Mouse (Mus musculus) large intestine, adult 2 months (tissue): ENCODE measurements around the gene Gm47283. TPM values are rescaled to one million over a fixed set of nuclear protein-coding genes. Genes with fewer than 3 reads are reported as not detected.
"Not testable (repeated sequence)": the region's sequence is repeated elsewhere in the genome, so short reads cannot be mapped to it uniquely, and the experiment has no call there.

Source experiments
- DNase-seq: peaks from one replicate; pipeline ENCODE4 v3.0.0-alpha.2; 2012; ENCODE audit warnings: low read depth, low spot score
- WGBS: fragments of 180-500 bp; shearing (Covaris S2); methylation state at CpG from one replicate; pipeline ENCODE4 v1.1.7; 2018; 5-methylcytosine and 5-hydroxymethylcytosine counted together
- polyA plus RNA-seq: library from polyadenylated mRNA; depleted of rRNA; stranded (reverse); fragments of >200 nt; gene quantifications from 2 replicates; pipeline ENCODE4 v1.2.3, GENCODE M21; 2012; rRNA removed

Gm47283 gene
- not detected in 2 replicates for polyA plus RNA-seq

DNA sequence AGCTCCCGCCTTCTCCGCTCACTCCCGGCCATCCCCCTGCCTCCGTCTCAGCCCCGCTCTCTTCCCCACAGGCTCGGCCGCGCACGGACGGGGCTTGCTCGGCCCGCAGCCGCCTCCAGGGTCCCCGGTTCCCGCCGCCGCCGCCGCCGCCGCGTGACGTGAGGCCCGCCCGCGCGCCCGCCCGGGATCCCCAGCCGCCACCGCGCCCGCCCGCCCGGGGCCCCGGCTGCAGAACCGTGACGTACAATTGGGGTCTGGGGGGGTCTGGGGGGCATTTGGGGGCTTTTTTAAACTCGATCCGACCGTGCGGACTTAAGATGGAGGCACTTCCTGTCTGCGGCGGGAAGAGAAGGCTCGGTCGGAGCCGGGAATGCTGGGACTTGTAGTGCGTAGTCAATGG, at the start of gene Gm47283:
Gm47283 (plus strand) TSS at position 301 of the 400 bp plus-strand sequence.
- DNase-seq, result not testable (repeated sequence)
- no CpG with 5 or more reads among the region's 48 CpGs for WGBS

DNA sequence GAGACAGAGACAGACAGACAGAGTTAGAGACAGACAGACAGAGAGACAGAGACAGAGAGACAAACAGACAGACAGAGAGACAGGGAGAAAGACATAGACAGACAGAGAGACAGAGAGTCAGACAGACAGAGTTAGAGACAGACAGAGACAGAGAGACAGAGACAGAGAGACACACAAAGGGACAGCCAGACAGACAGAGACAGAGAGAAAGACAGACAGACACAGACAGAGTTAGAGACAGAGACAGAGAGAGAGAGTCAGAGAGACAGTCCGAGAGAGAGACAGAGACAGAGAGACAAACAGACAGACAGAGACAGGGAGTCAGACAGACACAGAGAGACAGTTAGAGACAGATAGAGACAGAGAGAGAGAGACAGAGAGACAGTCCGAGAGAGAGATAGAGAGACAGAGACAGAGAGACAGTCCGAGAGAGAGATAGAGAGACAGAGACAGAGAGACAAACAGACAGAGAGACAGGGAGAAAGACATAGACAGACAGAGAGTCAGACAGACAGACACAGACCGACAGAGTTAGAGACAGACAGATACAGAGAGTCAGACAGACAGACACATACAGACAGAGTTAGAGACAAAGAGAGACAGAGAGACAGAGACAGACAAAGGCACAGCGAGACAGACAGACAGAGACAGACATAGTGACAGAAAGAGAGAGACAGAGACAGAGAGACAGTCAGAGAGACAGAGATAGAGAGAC, 49.2 kb upstream of the Gm47283 start:
- not testable (repeated sequence) for DNase-seq
- WGBS, result 85% methylated on average over 5 of the region's 5 CpGs

DNA sequence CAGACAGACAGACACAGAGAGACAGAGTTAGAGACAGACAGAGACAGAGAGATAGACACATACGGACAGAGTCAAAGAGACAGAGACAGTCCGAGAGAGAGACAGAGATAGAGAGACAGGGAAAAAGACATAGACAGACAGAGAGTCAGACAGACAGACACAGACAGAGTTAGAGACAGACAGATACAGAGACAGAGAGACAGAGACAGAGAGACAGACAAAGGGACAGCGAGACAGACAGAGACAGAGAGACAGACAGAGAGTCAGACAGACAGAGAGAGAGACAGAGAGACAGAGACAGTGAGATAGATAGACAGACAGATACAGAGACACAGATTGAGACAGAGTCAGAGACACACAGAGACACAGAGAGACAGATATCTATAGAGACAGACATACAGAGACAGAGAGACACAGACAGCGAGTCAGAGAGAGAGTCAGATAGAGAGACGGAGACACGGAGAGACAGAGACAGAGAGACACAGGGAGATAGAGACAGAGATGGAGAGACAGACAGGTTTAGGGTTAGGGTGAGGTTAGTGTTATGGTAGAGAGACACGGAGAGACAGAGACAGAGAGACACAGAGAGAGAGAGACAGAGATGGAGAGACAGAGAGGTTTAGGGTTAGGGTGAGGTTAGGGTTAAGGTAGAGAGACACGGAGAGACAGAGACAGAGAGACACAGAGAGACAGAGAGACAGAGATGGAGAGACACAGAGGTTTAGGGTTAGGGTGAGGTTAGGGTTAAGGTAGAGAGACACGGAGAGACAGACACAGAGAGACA, 48.1 kb upstream of the Gm47283 start:
- 77% methylated on average over 5 of the region's 9 CpGs for WGBS
- not testable (repeated sequence) for DNase-seq

DNA sequence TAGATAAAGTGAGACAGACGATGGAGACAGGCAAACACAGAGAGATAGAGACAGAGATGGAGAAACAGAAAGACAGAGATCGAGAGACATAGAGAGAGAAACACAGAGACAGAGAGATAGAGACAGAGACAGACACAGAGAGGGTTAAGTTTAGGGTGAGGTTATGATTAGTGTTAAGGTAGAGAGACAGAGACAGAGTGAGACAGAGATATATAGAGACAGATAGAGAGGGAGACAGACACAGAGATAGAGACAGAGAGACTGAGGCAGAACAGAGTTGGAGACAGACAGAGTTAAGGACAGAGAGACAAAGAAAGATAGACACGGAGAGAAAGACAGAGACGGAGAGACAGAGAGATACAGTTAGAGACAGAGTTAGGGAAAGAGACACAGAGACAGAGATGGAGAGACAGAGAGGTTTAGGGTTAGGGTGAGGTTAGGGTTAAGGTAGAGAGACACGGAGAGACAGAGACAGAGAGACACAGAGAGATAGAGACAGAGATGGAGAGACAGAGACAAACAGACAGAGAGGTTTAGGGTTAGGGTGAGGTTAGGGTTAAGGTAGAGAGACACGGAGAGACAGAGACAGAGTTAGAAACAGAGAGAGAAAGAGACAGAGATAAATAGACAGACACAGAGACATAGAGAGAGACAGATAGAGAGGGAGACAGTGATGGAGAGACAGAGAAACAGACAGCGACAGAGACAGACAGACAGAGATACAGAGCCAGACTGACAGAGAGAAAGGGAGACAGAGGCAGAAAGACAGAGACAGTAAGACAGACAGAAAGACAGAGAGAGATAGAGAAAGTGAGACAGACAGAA, 46.7 kb upstream of the Gm47283 start:
- 79% methylated on average over 3 of the region's 7 CpGs for WGBS
- no peak for DNase-seq

DNA sequence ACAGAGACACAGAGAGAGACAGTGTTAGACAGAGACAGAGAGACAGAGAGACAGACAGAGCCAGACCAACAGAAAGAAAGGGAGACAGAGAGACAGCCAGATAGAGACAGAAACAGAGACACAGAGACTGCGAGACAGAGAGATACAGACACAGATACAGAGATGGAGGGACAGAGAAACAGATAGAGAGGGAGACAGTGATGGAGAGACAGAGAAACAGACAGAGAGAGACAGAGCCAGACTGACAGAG, 46.2 kb upstream of the Gm47283 start:
- 75% methylated on average over 1 of the region's 1 CpGs for WGBS
- DNase-seq, result no peak

DNA sequence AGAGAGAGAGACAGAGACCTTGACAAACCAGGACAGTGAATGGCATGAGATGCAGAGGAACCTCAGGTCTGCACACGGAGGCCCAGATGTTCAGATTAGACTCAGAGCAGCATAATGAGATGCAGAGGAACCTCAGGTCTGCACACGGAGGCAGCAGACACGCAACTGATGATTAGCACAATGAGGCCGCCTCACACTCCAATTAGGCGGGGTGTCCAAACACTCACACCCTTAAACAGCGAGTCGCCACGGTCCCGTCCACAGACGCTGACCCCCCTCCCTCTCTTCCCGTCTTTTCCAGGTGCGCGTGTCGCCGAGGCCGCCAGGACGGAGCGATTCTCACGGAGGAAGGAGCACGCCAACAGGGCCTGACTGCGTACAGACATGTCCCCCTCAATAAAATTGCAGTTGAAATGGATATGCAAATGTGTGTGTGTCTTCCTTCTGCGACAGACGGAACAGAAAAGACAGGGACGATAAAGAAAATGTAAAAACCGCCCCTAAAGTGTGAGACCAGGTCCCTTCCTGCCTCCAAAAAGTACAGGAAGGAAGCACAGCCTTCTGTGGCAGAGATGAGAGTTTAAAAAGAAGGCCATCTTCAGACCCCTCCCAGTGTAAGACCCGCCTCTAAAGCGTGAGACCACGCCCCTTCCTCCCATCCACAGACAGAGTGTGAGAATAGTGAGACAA, 45.6 kb upstream of the Gm47283 start:
- DNase-seq, result not testable (repeated sequence)
- WGBS, result 72% methylated on average over 28 of the region's 28 CpGs

DNA sequence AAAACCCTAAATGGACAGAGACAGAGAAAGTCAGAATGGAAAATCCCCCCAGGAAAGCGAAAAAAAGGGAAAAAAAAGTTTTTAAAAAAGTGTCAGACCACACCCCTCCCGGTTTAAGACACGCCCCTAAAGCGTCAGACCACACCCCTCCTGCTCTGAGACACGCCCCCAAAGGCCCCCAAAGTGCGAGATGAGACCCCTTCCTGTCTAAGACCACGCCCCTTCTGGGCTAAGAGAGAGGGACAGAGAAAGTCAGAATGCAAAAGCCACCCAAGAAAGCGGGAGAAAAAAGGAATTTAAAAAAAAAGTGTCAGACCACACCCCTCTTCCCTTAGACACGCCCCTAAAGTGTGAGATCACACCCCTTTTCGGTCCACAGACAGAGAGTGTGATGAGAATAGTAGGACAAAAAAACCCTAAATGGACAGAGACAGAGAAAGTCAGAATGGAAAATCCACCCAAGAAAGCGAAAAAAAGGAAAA, 45.0 kb upstream of the Gm47283 start:
- DNase-seq, result not testable (repeated sequence)
- WGBS, result 49% methylated on average over 11 of the region's 11 CpGs

DNA sequence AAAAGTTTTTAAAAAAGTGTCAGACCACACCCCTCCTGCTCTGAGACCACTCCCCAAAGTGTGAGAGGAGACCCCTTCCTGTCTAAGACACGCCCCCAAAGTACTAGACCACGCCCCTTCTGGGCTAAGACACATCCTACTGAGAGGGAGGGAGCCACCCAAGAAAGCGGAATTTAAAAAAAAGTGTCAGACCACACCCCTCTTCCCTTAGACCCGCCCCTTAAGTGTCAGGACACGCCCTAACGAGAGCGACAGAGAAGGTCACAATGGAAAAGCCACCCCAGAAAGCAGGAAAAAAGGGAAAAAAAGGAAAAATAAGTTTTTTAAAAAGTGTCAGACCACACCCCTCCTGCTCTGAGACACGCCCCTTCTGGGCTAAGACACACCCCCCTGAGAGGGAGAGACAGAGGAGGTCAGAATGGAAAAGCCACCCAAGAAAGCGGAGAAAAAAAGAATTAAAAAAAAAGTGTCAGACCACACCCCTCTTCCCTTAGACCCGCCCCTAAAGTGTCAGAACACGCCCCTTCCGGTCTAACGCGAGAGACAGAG, 44.5 kb upstream of the Gm47283 start:
- WGBS, result 52% methylated on average over 14 of the region's 14 CpGs
- peak; percentile 44 for DNase-seq

DNA sequence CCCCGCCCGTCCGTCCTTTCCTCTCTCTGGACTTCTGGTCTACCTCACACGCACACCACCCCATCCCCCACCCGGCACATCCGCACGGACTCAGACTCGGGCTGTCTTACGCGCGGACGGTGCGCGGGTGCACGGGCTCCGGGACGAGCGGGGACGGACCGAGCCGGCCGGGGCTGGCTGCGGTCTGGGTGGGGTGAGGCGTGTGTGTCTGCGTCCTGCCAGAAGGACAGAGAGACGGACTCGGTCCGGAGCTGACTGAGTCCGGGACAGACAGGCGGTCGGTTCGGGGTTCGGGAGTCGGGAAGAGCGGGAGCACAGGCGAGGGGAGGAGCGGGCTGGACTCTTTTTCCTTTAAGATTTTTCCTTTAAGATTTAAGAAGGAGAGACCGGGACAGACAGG, 43.5 kb upstream of the Gm47283 start:
- WGBS, result 83% methylated on average over 38 of the region's 38 CpGs
- not testable (repeated sequence) for DNase-seq

DNA sequence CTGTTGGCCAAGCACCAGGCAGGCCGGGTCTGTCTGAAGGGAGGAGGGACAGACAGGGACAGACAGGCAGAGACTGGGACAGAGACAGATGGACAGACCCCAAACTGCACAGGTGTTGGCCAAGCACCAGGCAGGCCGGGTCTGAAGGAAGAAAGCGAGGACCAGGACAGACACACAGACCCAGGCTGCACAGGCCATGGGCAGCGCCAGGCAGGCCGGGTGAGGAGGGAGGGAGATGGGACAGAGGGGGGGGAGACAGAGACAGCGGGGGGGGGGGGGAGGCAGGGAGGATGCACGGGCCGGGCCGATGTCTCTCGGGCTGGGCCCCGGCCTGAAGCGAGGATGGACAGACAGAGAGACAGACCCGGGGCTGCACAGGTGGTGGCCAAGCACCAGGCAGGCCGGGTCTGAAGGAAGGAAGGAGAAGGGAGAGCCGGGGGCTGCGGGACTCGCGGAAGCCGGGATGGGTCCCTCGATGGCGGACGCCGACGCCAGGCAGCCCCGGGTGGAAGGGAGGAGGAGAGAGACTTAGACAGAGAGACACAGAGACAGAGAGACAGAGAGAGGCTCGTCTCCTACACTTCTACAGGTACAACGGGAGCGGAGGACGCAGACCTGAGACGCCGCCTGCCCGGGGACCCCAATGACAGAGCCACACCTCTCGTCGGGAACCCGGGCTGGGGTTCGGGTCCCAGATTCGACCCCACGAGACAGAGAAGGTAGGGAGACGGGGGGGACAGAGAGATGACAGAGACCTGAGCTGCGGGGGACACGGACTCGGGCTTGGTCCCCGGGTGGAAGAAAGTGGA, 42.9 kb upstream of the Gm47283 start:
- WGBS, result 87% methylated on average over 43 of the region's 43 CpGs
- DNase-seq, result not testable (repeated sequence)

DNA sequence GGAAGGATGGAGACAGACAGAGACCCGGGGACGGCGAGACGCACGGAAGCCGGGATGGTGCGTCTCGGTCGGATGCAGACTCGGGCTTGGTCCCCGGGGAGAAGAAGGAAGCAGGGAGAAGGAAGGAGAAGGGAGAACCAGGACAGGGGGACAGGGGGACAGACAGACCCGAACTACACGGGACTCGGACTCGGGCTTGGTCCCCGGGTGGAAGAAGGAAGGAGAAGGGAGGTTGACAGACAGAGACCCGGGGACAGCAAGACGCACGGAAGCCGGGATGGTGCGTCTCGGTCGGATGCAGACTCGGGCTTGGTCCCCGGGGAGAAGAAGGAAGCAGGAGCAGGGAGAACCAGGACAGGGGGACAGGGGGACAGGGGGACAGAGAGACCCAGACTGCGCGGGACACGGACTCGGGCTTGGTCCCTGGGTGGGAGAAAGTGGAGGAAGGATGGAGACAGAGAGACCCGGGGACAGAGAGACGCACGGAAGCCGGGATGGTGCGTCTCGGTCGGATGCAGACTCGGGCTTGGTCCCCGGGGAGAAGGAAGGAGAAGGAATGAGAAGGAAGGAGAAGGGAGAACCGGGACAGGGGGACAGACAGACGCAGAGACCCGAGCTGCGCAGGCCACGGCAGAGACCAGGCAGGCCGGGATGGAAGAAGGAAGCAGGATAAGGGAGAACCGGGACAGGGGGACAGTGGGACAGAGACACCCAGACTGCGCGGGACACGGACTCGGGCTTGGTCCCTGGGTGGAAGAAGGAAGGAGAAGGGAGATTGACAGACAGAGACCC, 42.1 kb upstream of the Gm47283 start:
- not testable (repeated sequence) for DNase-seq
- 89% methylated on average over 49 of the region's 49 CpGs for WGBS

DNA sequence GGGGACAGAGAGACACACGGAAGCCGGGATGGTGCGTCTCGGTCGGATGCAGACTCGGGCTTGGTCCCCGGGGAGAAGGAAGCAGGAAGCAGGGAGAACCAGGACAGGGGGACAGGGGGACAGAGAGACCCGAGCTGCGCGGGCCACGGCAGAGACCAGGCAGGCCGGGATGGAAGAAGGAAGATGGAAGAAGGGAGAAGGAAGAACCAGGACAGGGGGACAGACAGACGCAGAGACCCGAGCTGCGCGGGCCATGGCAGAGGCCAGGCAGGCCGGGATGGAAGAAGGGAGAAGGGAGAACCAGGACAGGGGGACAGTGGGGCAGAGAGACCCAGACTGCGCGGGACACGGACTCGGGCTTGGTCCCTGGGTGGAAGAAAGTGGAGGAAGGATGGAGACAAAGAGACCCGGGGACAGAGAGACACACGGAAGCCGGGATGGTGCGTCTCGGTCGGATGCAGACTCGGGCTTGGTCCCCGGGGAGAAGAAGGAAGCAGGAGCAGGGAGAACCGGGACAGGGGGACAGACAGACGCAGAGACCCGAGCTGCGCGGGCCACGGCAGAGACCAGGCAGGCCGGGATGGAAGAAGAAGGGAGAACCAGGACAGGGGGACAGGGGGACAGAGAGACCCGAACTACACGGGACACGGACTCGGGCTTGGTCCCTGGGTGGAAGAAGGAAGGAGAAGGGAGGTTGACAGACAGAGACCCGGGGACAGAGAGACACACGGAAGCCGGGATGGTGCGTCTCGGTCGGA, 41.3 kb upstream of the Gm47283 start:
- not testable (repeated sequence) for DNase-seq
- 83% methylated on average over 40 of the region's 46 CpGs for WGBS

DNA sequence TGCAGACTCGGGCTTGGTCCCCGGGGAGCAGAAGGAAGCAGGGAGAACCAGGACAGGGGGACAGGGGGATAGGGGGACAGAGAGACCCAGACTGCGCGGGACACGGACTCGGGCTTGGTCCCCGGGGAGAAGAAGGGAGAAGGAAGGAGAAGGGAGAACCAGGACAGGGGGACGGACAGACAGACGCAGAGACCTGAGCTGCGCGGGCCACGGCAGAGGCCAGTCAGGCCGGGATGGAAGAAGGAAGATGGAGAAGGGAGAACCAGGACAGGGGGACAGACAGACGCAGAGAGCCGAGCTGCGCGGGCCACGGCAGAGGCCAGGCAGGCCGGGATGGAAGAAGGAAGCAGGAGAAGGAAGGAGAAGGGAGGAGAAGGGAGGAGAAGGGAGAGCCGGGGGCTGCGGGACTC, 40.7 kb upstream of the Gm47283 start:
- no peak for DNase-seq
- WGBS, result 70% methylated on average over 8 of the region's 21 CpGs

DNA sequence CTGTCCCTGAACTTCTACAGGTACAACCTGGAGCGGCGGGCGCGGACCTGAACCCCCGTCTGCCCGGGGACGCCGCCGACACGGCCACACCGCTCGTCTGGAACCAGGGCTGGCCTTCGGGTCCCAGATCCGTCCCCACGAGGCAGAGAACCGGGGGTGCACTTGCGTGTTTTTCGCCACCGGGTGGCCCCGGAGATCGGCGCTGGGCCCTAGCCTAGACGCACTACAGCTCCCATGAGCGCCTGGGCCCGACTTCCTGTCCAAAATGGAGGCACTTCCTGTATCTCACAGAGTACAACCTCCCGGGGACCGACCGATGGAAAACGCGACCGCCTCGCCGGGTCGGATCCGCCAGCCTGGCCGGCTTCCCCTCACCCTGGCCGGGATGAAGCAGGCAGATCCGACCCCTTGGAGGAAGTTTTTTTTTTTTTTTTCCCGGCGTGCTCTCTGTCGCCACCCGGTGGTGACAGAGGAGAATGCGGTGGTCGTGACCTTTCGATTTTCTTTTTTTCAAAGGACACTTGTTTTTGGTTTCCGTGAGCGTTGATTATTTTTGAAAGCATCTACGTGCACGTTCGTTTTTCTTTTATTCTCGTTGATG, 40.1 kb upstream of the Gm47283 start:
- WGBS, result 63% methylated on average over 51 of the region's 51 CpGs
- not testable (repeated sequence) for DNase-seq

DNA sequence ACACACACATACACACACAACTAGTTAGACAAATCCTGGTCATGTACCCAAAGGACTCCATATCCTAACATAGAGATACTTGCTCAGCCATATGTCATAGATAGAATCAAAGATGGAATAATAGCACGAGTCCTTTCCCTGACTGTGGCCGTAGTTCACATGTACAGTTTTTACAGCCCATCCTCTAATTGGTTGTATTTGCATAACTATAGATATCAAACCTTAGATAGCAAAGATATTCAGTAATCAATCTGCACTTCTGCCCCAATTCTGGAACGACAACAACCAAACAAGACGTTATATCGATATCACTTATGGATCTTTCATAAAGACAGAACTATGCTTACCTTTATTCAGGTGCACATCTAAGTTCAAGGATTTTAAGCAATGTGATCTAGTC, 39.3 kb upstream of the Gm47283 start:
- 92% methylated on average over 5 of the region's 5 CpGs for WGBS
- not testable (repeated sequence) for DNase-seq

DNA sequence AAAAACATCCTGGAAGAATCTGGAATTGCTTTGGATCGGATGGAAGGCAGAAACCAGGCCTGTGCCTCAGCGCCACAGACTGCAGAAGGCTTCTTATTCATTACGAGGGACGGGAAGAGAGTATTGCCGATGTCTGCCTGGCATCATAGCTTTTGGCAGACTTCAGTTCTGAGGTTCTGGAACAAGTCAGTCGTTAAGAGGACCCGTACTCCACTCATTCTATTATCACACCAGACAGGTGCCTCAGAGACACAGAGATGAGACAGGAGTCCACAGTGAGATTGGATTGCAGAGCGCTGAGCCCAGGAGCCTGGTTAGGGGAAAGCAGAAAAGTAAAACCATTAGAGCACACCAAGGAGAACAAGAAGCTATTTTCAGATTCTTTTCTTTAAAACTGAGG, 29.8 kb upstream of the Gm47283 start, which contains the start of gene Gm21860:
Gm21860 (minus strand) TSS at position 101 of the 400 bp plus-strand sequence.
- no CpG with 5 or more reads among the region's 8 CpGs for WGBS
- not testable (repeated sequence) for DNase-seq

DNA sequence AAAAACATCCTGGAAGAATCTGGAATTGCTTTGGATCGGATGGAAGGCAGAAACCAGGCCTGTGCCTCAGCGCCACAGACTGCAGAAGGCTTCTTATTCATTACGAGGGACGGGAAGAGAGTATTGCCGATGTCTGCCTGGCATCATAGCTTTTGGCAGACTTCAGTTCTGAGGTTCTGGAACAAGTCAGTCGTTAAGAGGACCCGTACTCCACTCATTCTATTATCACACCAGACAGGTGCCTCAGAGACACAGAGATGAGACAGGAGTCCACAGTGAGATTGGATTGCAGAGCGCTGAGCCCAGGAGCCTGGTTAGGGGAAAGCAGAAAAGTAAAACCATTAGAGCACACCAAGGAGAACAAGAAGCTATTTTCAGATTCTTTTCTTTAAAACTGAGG, 54.5 kb downstream of the Gm47283 start, which contains the start of gene Gm21748:
Gm21748 (minus strand) TSS at position 101 of the 400 bp plus-strand sequence.
- no CpG with 5 or more reads among the region's 8 CpGs for whole genome bisulfite sequencing
- not testable (repeated sequence) for DNase-seq
